Mouse (Mus musculus) neutrophil, adult 5-6 weeks (primary cell): ENCODE measurements around the gene Ppp1r3e. TPM values are rescaled to one million over a fixed set of nuclear protein-coding genes. Genes with fewer than 3 reads are reported as not detected.

Experiments used
- ATAC-seq: fragments of 151-379, 151-347 bp; 2 replicates; pipeline ENCODE4 v1.8.0; 2017; ENCODE audit warnings: mild to moderate bottlenecking, moderate TSS enrichment; ENCODE audit not compliant: insufficient number of reproducible peaks, poor library complexity, low FRiP score, severe bottlenecking; ENCODE audit errors: extremely low read depth
- total RNA-seq: library from RNA; stranded (forward); fragments of 200-1000 nt; gene quantifications from 2 replicates; pipeline ENCODE4 v1.2.3, GENCODE M21; 2017

Gene Ppp1r3e
- total RNA-seq, result 0.47 TPM in 1 of 2 replicates, not detected in the other

DNA sequence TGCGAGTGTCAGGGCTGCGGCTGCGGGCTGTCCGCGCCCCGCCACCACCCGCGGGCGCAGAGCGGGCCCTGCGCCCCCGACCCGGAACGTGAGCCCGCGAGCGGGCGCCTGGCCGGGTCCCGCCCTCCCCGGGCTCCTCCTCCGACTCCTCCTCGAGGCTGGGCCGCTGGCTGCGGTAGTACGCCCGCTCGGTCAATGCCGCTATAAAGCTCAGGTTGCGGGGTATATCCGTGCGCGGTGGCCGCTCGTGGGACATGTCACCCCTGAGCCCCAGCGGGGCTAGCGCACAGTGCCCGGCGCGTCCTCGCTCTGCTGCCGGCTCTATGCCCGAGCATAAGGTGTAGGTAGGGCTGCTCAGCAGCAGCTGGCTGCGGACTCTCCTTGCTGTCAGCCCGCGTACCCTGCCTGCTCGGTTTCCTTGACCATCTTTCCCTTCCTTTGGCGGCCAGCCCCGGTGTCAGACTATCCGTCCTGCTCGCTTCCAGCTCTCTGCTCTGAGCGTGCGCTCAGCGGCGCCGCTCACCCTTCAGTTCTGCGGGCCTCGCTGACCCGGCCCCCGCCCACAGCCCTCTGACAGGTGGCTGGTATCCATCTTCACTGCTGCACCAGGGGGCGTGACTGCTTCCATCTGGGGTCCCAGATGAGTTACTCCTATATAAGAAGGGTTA is at the start of gene Ppp1r3e:
Ppp1r3e (minus strand) TSS at position 503 of the 668 bp plus-strand sequence.
- ATAC-seq, result peak; percentile 55

GRCm38 (mm10) chr14:54926401-54927158 is 49.2 kb upstream of the Ppp1r3e start:
- no peak for ATAC-seq

DNA sequence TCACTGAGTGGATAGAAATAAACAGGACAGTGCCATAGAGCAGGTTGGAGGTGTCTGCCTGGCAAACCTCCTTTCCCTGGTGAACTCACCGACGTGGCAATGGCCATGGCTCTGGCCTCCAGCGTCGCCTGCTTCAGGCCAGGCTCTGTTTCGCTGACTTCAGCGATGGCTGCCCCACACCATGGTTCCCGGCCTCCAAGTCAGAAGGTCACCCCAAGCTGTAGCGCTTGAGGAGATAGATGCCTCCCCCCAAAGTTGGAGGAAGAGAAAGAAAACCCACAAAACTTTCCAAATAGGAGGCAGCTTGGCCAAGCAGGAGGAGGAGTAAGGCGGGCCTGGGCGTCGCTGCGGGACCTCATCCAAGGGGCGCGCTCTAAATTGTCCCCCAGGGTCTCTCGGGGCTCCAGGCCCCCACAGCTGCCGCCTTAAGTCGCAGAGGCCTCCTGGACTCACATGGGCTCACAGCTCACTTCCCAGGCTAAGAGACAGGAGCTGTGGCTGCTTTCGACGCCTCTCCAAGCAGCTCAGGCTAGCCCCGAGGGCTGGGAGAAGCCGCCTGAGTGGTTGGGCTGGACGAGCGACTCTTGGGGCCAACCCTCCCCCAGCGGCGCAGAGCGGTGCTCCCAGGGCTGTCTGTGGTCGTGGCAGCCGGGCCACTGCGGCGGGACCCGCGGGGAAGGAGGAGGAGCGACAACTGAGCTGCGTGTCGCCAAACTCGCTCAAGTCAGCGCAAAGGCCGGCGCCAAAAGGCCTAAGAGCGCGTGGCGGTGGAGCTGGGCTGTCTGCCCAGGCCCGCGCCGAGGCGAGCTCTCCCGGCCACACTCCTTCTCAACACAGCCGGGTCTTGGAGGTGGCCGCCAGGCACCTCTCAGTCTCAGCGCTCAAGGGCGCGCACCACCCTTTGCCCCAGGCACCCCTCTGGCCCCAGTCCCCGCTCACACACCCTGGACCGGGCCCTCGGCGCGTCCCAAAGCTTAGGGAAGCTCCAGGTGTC is 48.3 kb upstream of the Ppp1r3e start, which contains the start of gene Efs:
Efs (minus strand) TSS at position 778 of the 994 bp plus-strand sequence.
- no peak for ATAC-seq

DNA sequence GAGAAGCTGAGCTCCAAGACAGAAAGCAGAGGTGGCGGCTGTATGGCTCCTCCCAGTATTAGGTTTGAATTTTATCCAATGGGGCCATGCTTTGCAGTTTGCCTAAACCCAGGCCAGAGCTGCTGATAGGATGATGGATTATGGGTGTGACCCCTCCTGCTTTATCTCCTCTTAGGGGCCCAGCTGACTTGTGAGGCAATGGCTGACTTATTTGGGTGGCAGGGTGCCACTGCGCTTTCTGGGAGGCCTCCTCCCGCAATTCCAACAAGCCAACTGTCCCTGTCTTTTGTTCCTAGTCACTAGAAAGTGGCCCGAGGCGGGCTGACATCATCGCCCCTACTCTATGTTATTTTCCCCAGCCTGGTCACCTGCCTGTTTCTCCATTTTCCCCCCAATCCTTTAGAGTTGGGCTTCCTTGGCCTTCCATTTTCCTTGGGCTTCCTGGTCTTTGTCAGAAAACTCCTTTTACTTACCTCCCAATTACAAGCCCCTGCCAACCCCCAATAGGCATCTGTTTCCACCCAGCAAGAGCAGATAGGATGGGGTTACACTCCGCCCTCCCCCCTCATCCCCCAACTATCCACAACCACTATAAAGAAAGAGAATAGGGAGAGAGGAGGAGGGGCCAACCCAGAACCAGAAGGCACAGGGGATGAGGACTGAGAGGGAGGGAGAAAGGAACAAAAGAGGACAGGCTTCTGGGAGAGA is 47.4 kb upstream of the Ppp1r3e start:
- ATAC-seq, result no peak

DNA sequence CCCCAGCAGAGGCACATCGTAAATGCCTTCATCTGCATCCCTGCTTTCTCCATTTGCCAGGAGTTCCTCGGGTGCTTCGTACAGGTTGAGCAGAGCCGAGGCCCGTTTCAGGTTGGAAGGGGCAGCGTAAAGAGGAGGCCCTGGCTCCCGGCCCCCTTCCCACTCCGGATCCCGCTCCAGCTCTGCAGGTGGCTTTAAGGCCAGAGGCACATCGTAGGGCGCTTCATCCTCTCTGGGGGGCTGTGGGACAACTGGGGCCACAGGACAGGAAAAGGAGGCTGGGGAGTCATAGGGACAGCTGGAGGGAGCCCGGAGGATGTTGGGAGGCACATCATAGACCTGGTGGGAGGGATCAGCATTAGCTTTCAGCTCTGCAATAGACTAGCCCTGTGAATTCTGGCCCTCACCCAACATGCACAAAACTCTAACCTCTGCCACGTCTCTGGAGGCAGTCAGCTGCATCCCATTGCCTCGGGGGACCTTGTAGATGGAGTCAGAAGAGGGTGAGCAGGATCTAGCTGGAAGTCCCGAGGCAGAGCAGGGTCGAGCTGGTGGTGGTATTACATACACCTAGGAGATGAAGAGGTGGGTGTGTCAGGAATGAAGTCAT is 42.8 kb upstream of the Ppp1r3e start:
- no peak for ATAC-seq

GRCm38 (mm10) chr14:54913343-54913742 is 36.0 kb upstream of the Ppp1r3e start:
- ATAC-seq, result no peak

- peak; percentile 30; the same call in 1 of the 2 replicates for ATAC-seq
Observed at GRCm38 (mm10) chr14:54912886-54913285, 35.5 kb upstream of the Ppp1r3e start, which contains the start of gene Slc22a17. Gene Slc22a17, minus strand, starts transcription at chr14:54913132.

- no peak for ATAC-seq
Observed at GRCm38 (mm10) chr14:54912109-54912850, 34.9 kb upstream of the Ppp1r3e start.

GRCm38 (mm10) chr14:54908682-54909081 is 31.3 kb upstream of the Ppp1r3e start:
- ATAC-seq, result no peak

DNA sequence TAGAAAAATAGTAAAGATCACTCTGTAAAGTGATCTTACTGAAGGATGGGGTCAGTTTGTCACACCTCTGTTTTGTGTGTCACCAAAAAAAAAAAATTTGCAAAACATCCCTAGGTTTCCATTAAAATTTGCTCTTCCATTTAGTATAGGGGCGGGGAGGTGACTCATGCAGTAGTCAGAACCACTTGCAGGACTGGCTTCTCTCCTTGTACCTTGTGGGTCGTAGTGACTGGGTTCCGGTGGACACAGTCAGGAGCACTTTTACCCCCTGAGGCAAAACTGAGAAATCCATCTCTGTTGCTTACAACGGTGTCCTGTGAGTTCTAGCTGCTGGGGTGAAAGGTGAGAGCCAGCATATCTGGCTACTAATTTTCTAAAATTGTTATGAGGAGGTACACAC is 26.3 kb upstream of the Ppp1r3e start:
- no peak for ATAC-seq

- peak; percentile 86 for ATAC-seq
Observed at GRCm38 (mm10) chr14:54900383-54900782, 23.0 kb upstream of the Ppp1r3e start.

- no peak for ATAC-seq
Observed at GRCm38 (mm10) chr14:54897445-54897844, 20.1 kb upstream of the Ppp1r3e start.

DNA sequence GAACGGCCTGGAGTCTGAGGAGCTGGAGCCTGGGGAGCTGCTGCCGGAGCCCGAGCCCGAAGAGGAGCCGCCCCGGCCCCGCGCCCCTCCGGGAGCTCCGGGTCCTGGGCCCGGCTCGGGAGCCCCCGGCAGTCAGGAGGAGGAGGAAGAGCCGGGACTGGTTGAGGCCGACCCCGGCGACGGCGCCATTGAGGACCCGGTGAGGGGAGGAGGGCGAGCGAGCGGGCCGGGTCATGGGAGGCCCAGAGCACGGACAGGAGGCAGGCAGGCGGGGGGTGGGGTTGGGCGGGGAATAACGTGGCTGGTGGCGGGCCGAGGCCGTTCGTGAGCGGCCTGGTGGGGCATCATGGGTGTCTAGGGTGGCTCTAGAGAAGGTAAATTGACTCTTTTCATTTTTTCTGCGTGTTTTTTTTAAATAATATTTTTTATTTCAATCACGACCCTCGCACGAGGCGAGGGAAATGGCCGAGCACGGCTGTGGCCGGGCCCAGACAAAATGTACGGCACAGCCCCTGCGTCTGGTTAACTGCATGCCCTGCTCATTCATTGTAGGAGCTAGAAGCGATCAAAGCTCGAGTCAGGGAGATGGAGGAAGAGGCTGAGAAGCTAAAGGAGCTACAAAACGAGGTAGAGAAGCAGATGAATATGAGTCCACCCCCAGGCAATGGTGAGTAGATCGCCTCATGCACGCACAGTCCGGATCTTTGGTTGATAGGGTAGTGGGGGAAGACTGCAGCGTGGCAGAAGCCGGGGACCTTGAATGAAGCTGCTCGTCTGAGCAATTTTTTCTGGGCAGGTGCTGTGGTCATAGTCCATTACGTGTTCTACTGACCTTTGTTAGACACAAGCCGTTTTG is 17.2 kb upstream of the Ppp1r3e start:
- ATAC-seq, result no peak

DNA sequence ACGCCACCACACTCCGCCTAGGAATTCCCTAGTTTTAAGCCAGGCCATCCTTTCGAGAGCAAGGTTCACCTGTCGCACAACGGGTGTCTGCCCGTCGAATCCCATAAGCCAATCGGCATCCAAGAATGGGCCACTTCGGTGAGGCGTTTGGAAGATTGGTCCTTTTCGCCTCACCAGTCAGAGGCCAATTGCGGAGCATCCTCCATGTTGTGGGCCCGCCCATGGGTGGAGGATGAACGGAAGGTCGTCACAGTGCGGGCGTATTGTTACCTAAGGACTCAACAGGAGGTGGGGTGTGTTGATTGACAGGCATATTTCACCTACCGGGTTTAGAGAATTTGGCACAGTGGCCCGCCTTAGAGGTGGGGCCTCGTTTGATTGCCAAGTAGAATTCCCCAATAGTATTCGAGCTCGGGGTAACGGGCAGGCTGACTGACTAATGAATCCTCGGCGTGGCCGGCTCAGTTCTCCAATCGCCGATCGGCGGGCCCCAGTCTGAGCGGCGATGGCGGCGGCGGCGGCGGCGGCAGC is 16.4 kb upstream of the Ppp1r3e start:
- ATAC-seq, result peak; percentile 96

DNA sequence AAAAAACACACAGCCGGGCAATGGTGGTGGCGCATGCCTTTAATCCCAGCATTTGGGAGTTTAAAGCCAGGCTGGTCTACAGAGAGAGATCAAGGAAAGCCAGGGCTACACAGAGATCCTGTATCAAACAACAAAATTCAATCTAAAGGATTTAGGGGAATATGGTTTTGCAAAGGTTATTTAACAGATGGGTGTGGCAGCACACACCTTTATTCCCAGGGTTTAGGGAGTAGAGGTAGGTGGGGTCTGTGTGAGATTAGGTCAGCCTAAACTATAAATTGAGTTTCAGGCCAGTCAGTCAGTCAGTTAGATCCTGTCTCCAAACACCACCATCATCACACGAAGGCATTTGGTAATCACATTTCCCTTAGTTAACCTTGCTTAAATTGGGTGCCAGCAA is 14.8 kb upstream of the Ppp1r3e start, which contains the start of gene Pabpn1:
Pabpn1 (plus strand) TSS at position 301 of the 400 bp plus-strand sequence.
- ATAC-seq, result no peak

DNA sequence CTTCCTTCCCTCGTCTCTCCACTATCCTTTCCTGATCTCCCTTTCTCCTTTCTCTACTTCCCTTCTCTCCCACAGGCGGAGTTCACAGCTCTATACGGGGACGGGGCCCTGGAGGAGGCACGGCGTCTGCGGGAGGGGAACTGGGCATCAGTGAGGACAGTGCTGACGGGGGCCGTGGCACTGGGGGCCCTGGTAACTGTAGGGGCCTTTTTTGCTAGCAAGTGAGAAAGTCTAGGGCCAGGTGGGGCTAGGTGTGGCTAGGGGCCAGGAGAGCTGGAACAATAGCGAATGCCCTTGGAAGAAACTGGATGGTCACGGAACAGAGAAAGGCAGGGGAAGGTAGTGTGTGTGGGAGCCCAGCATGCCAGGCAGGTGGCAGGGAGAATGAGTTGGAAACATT is 8.0 kb upstream of the Ppp1r3e start:
- ATAC-seq, result no peak
